Mouse (Mus musculus): ENCODE results near the gene Ufsp1.

GRCm38 (mm10) chr5:137332857-137333511, 38.6 kb downstream of the Ufsp1 start:
- TF ChIP-seq POLR2A (IDR thresholded peaks at IDR 0.05; ENCODE audit: insufficient read depth, low read depth, low read length) (no peak), CTCF (IDR thresholded peaks at IDR 0.05) (no peak), EP300 (IDR thresholded peaks at IDR 0.05; ENCODE audit: insufficient read depth, low read depth, low read length) (no peak)
